Mouse (Mus musculus) neural tube, embryonic 15.5 days (tissue): Measurements from ENCODE around the gene Hnrnpm. TPM values are rescaled to one million over a fixed set of nuclear protein-coding genes. Genes with fewer than 3 reads are reported as not detected.
A peak's percentile ranks its signal among the peaks of the same experiment; 100 is the strongest.

Experiments
- ATAC-seq: fragments of 200-750 bp; cut with Nextera tagmentation; 2 replicates; pipeline ENCODE4 v1.8.0; 2017; ENCODE audit warnings: mild to moderate bottlenecking, moderate TSS enrichment, moderate library complexity; ENCODE audit not compliant: low FRiP score
- H3K27ac ChIP-seq: fragments of 300-500 bp; sonication (generic); replicated peaks from 2 replicates; pipeline ENCODE4 v1.5.1; 2015; ENCODE audit warnings: mild to moderate bottlenecking, inconsistent platforms
- H3K27me3 ChIP-seq: fragments of 300-500 bp; sonication (generic); replicated peaks from 2 replicates; pipeline ENCODE4 v1.6.1; 2015; ENCODE audit warnings: inconsistent platforms
- H3K36me3 ChIP-seq: fragments of 300-500 bp; sonication (generic); 2 replicates; pipeline ENCODE4 v1.6.1; 2015; ENCODE audit warnings: inconsistent platforms
- H3K4me1 ChIP-seq: fragments of 300-500 bp; sonication (generic); 2 replicates; pipeline ENCODE4 v1.6.1; 2015; ENCODE audit warnings: inconsistent platforms
- H3K4me2 ChIP-seq: fragments of 300-500 bp; sonication (generic); 2 replicates; pipeline ENCODE4 v1.6.1; 2015; ENCODE audit warnings: inconsistent platforms, mild to moderate bottlenecking, moderate library complexity
- H3K4me3 ChIP-seq: fragments of 300-500 bp; sonication (generic); replicated peaks from 2 replicates; pipeline ENCODE4 v1.5.1; 2015; ENCODE audit warnings: mild to moderate bottlenecking, inconsistent platforms
- H3K9ac ChIP-seq: fragments of 300-500 bp; sonication (generic); replicated peaks from 2 replicates; pipeline ENCODE4 v1.6.1; 2015; ENCODE audit warnings: mild to moderate bottlenecking, inconsistent platforms
- H3K9me3 ChIP-seq: fragments of 300-500 bp; sonication (generic); replicated peaks from 2 replicates; pipeline ENCODE4 v1.6.1; 2016; ENCODE audit warnings: inconsistent platforms
- WGBS: fragments of 180-500 bp; shearing (Covaris S2); methylation state at CpG from one replicate; pipeline ENCODE4 v1.1.7; 2015; ENCODE audit warnings: mixed read lengths; 5-methylcytosine and 5-hydroxymethylcytosine counted together
- polyA plus RNA-seq: library from polyadenylated mRNA; unstranded; fragments of >200 nt; fragmentation: Nextera tagmentation; extraction: Ambion mirVana; gene quantifications from 2 replicates; pipeline ENCODE4 v1.2.1, GENCODE M21; 2015

The Hnrnpm gene
- polyA plus RNA-seq, 1 experiment from 2014 or later: 161 TPM

GRCm38 (mm10) chr17:33669681-33670080 lies 17.0 kb downstream of the Hnrnpm start:
- no peaks in the 10 kb centered on the region for H3K27me3 ChIP-seq
- peaks cover 30% of the 10 kb centered on the region for H3K36me3 ChIP-seq
- H3K4me3 ChIP-seq: no peak overlapping the region
- H3K9me3 ChIP-seq: no peaks in the 10 kb centered on the region
- H3K4me2 ChIP-seq: no peak overlapping the region
- no peak for ATAC-seq
- no peak overlapping the region for H3K9ac ChIP-seq
- H3K4me1 ChIP-seq: 0 out of 2 replicates have a peak, but pooled peaks cover 6% of the 10 kb centered on the region
- WGBS: 89% methylated on average over 3 of the region's 3 CpGs
- H3K27ac ChIP-seq: no peak overlapping the region

- no peak for ATAC-seq
- Histone ChIP-seq H3K36me3 (peaks cover 43% of the 10 kb centered on the region), H3K27me3 (no peaks in the 10 kb centered on the region), H3K27ac (no peak overlapping the region), H3K4me3 (no peak overlapping the region), H3K4me2 (no peak overlapping the region), H3K4me1 (0 out of 2 replicates have a peak, but pooled peaks cover 6% of the 10 kb centered on the region), H3K9ac (no peak overlapping the region), H3K9me3 (no peaks in the 10 kb centered on the region)
- 94% methylated on average over 3 of the region's 3 CpGs for WGBS
Observed at GRCm38 (mm10) chr17:33666813-33667212, 19.8 kb downstream of the Hnrnpm start.

- no peak for ATAC-seq
Observed at GRCm38 (mm10) chr17:33649781-33650475, 36.7 kb downstream of the Hnrnpm start.

DNA sequence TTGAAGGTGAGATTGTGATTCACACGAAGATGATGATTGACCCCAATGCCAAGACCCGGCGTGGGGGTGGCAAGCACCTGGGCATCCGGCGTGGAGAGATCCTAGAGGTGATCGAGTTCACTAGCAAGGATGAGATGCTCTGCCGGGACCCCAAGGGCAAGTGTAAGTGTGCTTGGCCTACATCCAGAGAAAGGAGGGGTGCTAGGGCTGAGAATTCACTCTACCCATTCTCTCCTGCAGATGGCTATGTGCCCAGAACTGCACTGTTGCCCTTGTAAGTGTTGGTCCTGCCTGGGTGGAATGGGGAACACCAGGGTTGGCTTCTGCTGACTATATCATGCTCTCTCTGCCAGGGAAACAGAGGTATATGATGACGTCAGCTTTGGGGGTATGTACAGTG lies 41.6 kb downstream of the Hnrnpm start:
- H3K4me1 ChIP-seq: no peaks in the 10 kb centered on the region
- 98% methylated on average over 8 of the region's 8 CpGs for WGBS
- H3K4me2 ChIP-seq: no peak overlapping the region
- no peaks in the 10 kb centered on the region for H3K27me3 ChIP-seq
- H3K9me3 ChIP-seq: no peaks in the 10 kb centered on the region
- no peak overlapping the region for H3K9ac ChIP-seq
- no peak overlapping the region for H3K4me3 ChIP-seq
- ATAC-seq: no peak
- no peak overlapping the region for H3K27ac ChIP-seq
- H3K36me3 ChIP-seq: peaks cover 82% of the 10 kb centered on the region

More at GRCm38 (mm10) chr17:33649781-33650475, 36.7 kb downstream of the Hnrnpm start:
- Histone ChIP-seq H3K4me3 (no peak overlapping the region), H3K27ac (no peak overlapping the region), H3K27me3 (no peaks in the 10 kb centered on the region), H3K9me3 (no peaks in the 10 kb centered on the region), H3K36me3 (peaks cover 85% of the 10 kb centered on the region), H3K4me1 (no peaks in the 10 kb centered on the region), H3K4me2 (no peak overlapping the region), H3K9ac (no peak overlapping the region)
- 98% methylated on average over 34 of the region's 34 CpGs for WGBS

DNA sequence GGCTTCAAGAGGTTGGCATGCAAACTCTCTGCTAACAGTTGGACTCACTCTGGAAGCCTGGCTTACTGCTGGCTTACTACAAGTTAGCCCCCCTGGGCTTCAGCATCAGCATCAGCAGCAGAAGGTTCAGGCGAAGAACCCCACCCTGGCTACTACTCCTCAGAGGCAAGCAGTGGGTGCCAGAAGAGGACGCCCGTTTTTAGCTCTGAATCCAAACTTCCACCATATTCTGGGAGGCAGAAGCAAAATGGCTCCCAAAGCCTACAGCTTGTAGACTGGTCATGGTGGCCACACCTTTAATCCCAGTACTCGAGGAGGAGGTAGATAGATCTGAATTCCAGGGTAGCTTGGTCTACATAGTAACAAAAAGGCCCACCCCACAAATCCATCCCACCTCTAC lies 42.6 kb downstream of the Hnrnpm start:
- 94% methylated on average over 4 of the region's 4 CpGs for WGBS
- no peak for ATAC-seq

GRCm38 (mm10) chr17:33639743-33640142 lies 46.9 kb downstream of the Hnrnpm start:
- Histone ChIP-seq H3K36me3 (peaks cover 43% of the 10 kb centered on the region), H3K4me3 (no peak overlapping the region), H3K9ac (no peak overlapping the region), H3K4me1 (no peaks in the 10 kb centered on the region), H3K27me3 (no peaks in the 10 kb centered on the region), H3K9me3 (no peaks in the 10 kb centered on the region), H3K4me2 (no peak overlapping the region), H3K27ac (no peak overlapping the region)
- 61% methylated on average over 6 of the region's 6 CpGs for WGBS
- no peak for ATAC-seq

More for the DNA sequence above, 42.6 kb downstream of the Hnrnpm start:
- no peaks in the 10 kb centered on the region for H3K27me3 ChIP-seq
- H3K4me2 ChIP-seq: no peak overlapping the region
- H3K36me3 ChIP-seq: peaks cover 80% of the 10 kb centered on the region
- H3K9me3 ChIP-seq: no peaks in the 10 kb centered on the region
- H3K4me3 ChIP-seq: no peak overlapping the region
- H3K9ac ChIP-seq: no peak overlapping the region
- H3K27ac ChIP-seq: no peak overlapping the region
- no peaks in the 10 kb centered on the region for H3K4me1 ChIP-seq

DNA sequence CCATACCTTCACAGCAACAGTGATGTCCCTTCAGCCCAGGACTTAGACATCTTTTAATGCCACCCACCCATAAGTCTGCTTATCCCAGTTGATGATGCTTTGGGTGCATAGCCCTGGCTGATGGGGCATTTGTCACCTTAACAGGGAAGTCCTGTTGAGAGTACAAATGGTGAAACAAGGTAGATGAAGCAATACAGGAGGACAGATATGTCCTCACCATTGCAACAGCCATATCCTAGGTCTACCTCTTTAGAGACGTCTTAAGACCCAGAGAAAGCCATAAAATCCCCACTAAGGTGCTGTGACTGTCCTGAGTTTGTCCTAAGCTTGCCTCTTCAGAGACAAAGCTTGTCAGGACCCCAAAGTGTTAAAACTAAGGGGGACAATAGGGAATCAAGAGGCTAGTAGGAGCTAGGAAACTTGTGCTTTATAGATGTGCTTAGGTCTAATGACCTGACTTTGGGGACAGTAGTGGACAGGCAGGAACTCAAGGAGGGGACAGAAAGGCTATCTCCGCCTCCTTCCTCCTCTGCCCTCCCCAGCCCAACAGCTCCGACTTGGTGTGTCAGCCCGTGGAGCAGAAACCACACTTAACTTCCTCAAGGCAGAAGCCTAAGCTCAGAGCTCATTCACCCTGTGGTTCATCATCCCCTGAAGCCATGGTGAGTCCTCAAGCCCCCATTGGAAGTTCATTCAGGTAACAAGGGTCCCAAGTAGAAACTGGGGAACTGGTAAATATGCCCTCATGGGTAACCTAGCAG lies 49.0 kb downstream of the Hnrnpm start, which contains the start of gene Pram1:
Pram1 (plus strand) TSS at position 541 of the 761 bp plus-strand sequence.
- ATAC-seq: no peak
- no peak within 1 kb of the TSS for H3K4me3 ChIP-seq
- no peaks in the 10 kb centered on the region for H3K4me1 ChIP-seq
- no peak within 1 kb of the TSS for H3K27ac ChIP-seq
- H3K36me3 ChIP-seq: peaks cover 31% of the 10 kb centered on the region
- H3K9me3 ChIP-seq: no peaks in the 10 kb centered on the region
- 90% methylated on average over 4 of the region's 4 CpGs for WGBS
- no peak within 1 kb of the TSS for H3K9ac ChIP-seq
- H3K4me2 ChIP-seq: no peak within 1 kb of the TSS
- no peaks in the 10 kb centered on the region for H3K27me3 ChIP-seq

DNA sequence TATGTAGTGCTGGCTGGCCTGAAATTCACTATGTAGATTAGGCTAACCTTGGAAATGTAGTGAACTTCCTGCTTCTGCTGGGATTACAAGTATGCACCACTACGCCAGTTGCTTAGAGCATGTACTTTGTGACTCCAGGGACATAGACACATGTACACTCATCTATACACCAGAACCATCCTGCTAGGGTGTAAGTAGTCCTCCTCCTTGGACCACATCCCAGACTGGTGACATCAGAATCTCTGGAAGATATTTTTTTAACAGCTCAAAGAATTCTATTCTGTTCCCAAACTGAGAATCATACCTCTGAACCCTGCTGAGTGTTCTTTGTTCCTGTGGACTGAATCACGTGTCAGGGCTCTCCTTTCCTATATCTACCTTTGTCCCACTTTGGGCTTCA lies 49.6 kb downstream of the Hnrnpm start:
- H3K4me3 ChIP-seq: no peak overlapping the region
- no peak overlapping the region for H3K27ac ChIP-seq
- WGBS: 85% methylated on average over 2 of the region's 2 CpGs
- ATAC-seq: no peak
- H3K9me3 ChIP-seq: no peaks in the 10 kb centered on the region
- H3K9ac ChIP-seq: no peak overlapping the region
- H3K4me1 ChIP-seq: no peaks in the 10 kb centered on the region
- H3K4me2 ChIP-seq: no peak overlapping the region
- no peaks in the 10 kb centered on the region for H3K27me3 ChIP-seq
- peaks cover 27% of the 10 kb centered on the region for H3K36me3 ChIP-seq

DNA sequence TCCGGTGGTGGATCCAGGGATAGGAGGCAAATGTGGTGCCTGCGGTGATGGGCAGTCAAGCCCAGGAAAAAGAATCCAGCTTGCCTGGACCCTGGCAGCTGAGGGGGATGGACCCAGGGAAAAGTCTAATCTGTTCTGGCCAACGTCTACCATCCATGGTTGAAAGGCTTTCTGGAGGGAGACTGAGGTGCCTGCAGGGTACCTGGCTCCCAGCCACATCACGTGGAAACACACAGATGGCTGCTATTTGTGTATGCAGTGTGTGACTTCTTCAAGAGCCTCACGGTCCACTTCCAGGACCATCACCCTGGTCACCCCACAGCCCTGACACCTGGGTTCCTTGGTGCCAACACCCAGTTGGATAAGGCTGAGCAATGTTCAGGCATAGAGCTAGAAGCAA lies 54.9 kb downstream of the Hnrnpm start:
- no peak overlapping the region for H3K4me3 ChIP-seq
- H3K36me3 ChIP-seq: peaks cover 18% of the 10 kb centered on the region
- H3K27ac ChIP-seq: no peak overlapping the region
- H3K9ac ChIP-seq: no peak overlapping the region
- no peaks in the 10 kb centered on the region for H3K27me3 ChIP-seq
- H3K4me2 ChIP-seq: no peak overlapping the region
- 82% methylated on average over 5 of the region's 5 CpGs for WGBS
- no peak for ATAC-seq
- peaks cover 27% of the 10 kb centered on the region for H3K4me1 ChIP-seq
- no peaks in the 10 kb centered on the region for H3K9me3 ChIP-seq

DNA sequence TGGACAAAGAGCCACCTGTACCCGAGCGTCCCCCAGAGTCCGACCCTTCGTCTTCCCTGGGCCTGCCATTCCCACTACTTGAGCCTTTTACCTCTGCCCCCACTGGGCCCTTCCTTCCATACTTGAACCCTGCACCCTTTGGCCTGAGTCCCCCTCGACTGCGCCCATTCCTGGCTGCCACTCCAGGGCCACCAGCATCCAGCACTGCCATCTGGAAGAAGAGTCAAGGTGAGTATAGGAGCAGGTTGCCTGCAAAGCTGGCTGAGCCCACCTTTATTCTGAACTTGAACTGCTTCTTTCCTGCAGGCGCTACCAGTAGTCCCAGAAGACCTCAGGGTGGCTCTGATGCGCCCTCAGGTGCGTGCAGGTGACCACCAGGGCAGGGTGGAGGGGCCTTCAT lies 55.4 kb downstream of the Hnrnpm start:
- H3K36me3 ChIP-seq: peaks cover 18% of the 10 kb centered on the region
- peaks cover 27% of the 10 kb centered on the region for H3K4me1 ChIP-seq
- no peak overlapping the region for H3K4me2 ChIP-seq
- no peak overlapping the region for H3K9ac ChIP-seq
- no peak overlapping the region for H3K27ac ChIP-seq
- H3K4me3 ChIP-seq: no peak overlapping the region
- 92% methylated on average over 9 of the region's 9 CpGs for WGBS
- H3K9me3 ChIP-seq: no peaks in the 10 kb centered on the region
- ATAC-seq: no peak
- H3K27me3 ChIP-seq: no peaks in the 10 kb centered on the region

DNA sequence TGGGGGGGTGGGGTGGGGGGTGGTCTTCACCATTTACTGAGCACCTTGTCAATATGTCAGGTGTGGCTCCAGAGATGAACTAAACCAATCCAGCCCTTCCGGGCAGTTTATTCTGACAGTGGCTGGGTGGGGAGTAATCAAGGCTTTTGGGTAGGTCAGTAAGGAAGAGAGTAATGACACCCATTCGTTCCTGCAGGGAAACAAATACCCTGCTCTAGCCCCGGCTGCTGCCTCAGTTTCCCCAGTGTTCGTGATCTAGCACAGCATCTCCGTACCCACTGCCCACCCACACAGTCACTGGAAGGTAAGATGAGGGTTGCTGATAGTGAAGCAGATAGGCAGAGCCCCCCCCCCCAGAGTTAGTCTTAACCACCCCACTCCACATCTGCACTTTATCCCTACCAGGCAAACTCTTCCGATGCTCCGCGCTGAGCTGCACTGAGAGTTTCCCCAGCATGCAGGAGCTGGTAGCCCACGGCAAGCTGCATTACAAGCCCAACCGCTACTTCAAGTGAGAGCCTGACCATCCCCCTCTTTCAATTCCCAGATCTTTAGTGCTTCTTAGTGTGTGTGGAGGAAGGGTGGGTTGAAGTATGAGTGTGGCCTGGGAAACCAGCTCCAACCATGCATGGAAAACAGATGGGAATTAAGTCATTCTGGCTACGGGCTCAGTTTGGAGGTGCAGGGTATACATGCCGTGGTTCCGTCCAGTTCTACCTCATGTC lies 56.3 kb downstream of the Hnrnpm start:
- Histone ChIP-seq H3K4me1 (peaks cover 27% of the 10 kb centered on the region), H3K9ac (no peak overlapping the region), H3K9me3 (no peaks in the 10 kb centered on the region), H3K4me2 (peak overlapping the region; percentile 81), H3K36me3 (peaks cover 18% of the 10 kb centered on the region), H3K27me3 (no peaks in the 10 kb centered on the region), H3K4me3 (no peak overlapping the region), H3K27ac (no peak overlapping the region)
- 88% methylated on average over 13 of the region's 13 CpGs for WGBS
- no peak for ATAC-seq
